Mouse (Mus musculus) brain, embryonic 14.5 days (tissue): ENCODE results near the gene 1700007K13Rik.

ENCODE experiments used
- CTCF ChIP-seq: fragments of 200-500 bp; IDR thresholded peaks from 2 replicates; pipeline ENCODE4 v1.5.1; 2012; ENCODE audit warnings: inconsistent platforms, mild to moderate bottlenecking, moderate library complexity, borderline replicate concordance; ENCODE audit not compliant: insufficient read depth, insufficient read length; ENCODE audit errors: extremely low read depth
- POLR2A ChIP-seq: fragments of 200-500 bp; IDR thresholded peaks from 2 replicates; pipeline ENCODE4 v1.6.1; 2012; ENCODE audit warnings: mild to moderate bottlenecking, inconsistent platforms, borderline replicate concordance; ENCODE audit not compliant: poor library complexity, insufficient read depth, insufficient read length, severe bottlenecking; ENCODE audit errors: extremely low read depth

DNA sequence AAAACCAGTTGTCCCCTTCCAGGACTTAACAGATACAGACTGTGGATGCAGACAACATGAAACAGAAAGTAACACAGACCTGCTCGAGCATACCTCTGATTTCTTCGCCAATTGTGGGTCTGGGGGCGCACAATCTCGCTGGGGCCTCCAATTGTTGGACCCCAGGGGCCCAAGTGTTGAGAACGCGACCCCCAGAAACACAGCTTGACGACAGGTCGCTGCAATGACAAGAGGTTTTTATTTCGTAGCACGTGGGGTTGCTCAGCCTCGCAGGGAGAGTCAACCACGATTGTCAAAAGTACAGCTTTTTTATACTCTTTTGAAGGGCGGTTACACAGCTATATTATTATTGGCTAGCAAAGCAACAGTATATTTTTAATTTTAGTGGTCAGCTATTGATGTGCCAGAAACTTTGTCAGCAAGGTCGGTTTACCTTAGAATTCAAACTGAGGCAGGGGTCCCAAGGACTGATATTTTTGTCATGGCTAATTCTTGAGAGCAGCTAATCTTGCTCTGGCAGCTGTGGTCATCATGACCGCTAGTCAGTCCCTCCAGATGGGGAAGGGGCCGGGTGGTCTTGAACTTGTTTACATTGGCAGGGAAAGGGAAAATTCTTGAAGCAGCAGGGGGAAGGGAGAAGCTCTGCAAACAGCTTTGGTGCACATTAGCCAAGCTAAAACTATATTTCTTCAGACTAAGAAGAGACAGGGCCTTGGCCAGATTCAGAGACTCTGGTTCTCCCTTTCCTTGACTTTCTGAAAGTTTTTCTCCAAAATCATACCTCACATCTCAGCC, 29.9 kb upstream of the 1700007K13Rik start:
- TF ChIP-seq POLR2A (no peak), CTCF (no peak)
